Mouse (Mus musculus): Measurements from ENCODE around the gene Adcy6. TPM values are rescaled to one million over a fixed set of nuclear protein-coding genes. Genes with fewer than 3 reads are reported as not detected.
"Not testable (repeated sequence)": the region's sequence is repeated elsewhere in the genome, so short reads cannot be mapped to it uniquely, and the experiment has no call there.

Gene Adcy6
- polyA plus RNA-seq, 1 experiment = 89.2 TPM

DNA sequence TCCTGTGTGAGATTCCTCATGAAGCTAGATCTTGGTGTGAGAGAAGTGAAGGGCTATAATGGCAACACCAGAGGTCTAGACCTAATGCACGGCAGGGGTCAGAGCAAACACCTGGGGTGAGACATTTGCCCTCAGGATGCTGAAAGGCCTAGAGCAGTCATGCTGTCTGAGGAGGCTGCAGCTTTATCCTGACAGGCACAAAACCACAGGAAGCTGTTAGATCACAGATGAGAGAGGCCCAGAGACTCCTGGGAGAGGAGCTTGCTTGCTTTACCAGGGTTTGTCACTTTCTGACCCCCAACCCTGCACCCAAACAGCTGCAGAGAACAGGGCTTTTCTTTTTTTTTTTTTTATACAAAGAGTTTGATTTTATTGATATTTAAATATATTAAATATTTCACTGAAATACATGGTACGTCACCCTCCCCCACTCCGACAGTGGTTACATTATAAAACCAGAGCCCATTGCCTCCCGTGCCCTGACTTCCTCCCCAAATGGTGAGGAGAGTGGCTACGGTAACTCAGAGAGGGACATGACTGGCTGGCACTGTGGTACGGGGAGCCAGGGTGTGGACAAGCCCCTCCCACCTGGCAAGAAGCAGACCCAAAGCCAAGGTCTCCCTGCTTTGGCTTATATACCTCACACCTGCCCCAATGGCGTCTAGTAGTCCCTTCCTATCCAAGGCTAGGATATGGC, 20.1 kb downstream of the Adcy6 start:
- no peak overlapping the region for H3K4me3 ChIP-seq (ENCODE audit: low read depth, low read length)
- H3K27me3 ChIP-seq (ENCODE audit: control insufficient read depth, insufficient read depth, low read length) = no peaks in the 10 kb centered on the region
- no peak overlapping the region for H3K27ac ChIP-seq (ENCODE audit: insufficient read depth, low read depth, low read length)
- 49% methylated on average over 7 of the region's 7 CpGs for WGBS
- peaks cover 42% of the 10 kb centered on the region for H3K36me3 ChIP-seq (ENCODE audit: control insufficient read depth, insufficient read depth, low read length)
- peaks cover 25% of the 10 kb centered on the region for H3K4me1 ChIP-seq (ENCODE audit: control insufficient read depth, insufficient read depth, insufficient read length, low read length)
- TF ChIP-seq CTCF (IDR thresholded peaks at IDR 0.05; ENCODE audit: extremely low read depth, insufficient read length, insufficient replicate concordance, low read depth, low read length) (no peak), POLR2A (IDR thresholded peaks at IDR 0.05; ENCODE audit: low read depth, low read length) (no peak)

DNA sequence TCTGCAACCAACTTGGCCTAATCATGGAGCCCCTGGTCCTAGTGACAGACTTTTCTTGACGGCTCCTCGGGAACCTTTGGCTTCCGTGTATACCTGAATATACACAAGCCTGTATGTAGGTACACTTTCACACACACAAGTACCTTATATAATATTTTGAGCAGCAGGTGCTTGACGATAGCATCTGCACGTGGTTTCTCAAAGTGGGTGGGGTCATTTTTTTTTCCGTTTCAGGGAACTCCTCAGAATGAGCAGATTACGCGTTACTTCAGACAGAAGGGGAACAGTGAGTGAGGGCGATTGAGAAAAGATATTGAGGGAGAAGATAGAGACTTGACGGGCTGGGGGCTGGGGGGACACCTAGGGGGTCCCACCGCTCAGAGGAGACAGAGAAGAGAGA, 22.1 kb downstream of the Adcy6 start:
- no peaks in the 10 kb centered on the region for H3K27me3 ChIP-seq (ENCODE audit: control insufficient read depth, insufficient read depth, low read length)
- H3K36me3 ChIP-seq (ENCODE audit: control insufficient read depth, insufficient read depth, low read length) = peaks cover 21% of the 10 kb centered on the region
- 47% methylated on average over 11 of the region's 11 CpGs for WGBS
- H3K4me1 ChIP-seq (ENCODE audit: control insufficient read depth, insufficient read depth, insufficient read length, low read length) = peaks cover 24% of the 10 kb centered on the region; the same call in 1 of the 2 replicates
- no peak overlapping the region for H3K27ac ChIP-seq (ENCODE audit: insufficient read depth, low read depth, low read length)
- no peak for TF ChIP-seq POLR2A (IDR thresholded peaks at IDR 0.05; ENCODE audit: low read depth, low read length)
- no peak overlapping the region for H3K4me3 ChIP-seq (ENCODE audit: low read depth, low read length)

- peak overlapping the region; percentile 64; the same call in 1 of the 2 replicates for H3K27ac ChIP-seq (ENCODE audit: insufficient read depth, low read depth, low read length)
- H3K4me3 ChIP-seq (ENCODE audit: low read depth, low read length); H3K27me3 ChIP-seq (ENCODE audit: control insufficient read depth, insufficient read depth, low read length); H3K36me3 ChIP-seq (ENCODE audit: control insufficient read depth, insufficient read depth, low read length): not testable (repeated sequence)
- WGBS = 32% methylated on average over 9 of the region's 9 CpGs
- peaks cover 28% of the 10 kb centered on the region; the same call in 1 of the 2 replicates for H3K4me1 ChIP-seq (ENCODE audit: control insufficient read depth, insufficient read depth, insufficient read length, low read length)
Observed at GRCm38 (mm10) chr15:98586141-98586540, 23.7 kb downstream of the Adcy6 start.

GRCm38 (mm10) chr15:98585421-98585820, 24.5 kb downstream of the Adcy6 start:
- Histone ChIP-seq H3K4me3 (ENCODE audit: low read depth, low read length) (no peak overlapping the region), H3K36me3 (ENCODE audit: control insufficient read depth, insufficient read depth, low read length) (peaks cover 6% of the 10 kb centered on the region), H3K4me1 (ENCODE audit: control insufficient read depth, insufficient read depth, insufficient read length, low read length) (peaks cover 26% of the 10 kb centered on the region; the same call in 1 of the 2 replicates), H3K27me3 (ENCODE audit: control insufficient read depth, insufficient read depth, low read length) (no peaks in the 10 kb centered on the region), H3K27ac (ENCODE audit: insufficient read depth, low read depth, low read length) (peak overlapping the region; percentile 64)
- TF ChIP-seq POLR2A (IDR thresholded peaks at IDR 0.05; ENCODE audit: low read depth, low read length) = no peak
- TF ChIP-seq CTCF (IDR thresholded peaks at IDR 0.05; ENCODE audit: extremely low read depth, insufficient read length, insufficient replicate concordance, low read depth, low read length) = no peak
- WGBS = 25% methylated on average over 7 of the region's 7 CpGs

DNA sequence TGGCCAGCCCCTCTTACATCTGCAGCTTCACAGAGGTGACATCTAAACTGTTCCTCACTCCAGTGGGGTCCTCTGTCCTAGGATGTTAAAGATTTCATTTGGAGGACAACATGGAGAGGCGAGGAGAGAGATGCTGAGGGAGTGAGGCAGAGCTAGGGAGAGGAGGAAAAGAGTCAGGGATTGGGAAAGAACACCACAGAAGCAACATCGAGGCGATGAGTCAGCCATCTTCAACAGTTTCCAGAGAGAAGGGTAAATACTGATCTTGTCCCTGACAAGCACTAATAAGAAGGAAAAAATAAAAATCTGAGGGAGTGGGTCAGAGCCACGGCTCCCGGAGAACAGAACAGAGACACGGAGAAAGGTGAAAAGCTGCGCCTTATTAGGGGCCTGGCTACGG, 26.9 kb downstream of the Adcy6 start:
- TF ChIP-seq POLR2A (IDR thresholded peaks at IDR 0.05; ENCODE audit: low read depth, low read length) (no peak), CTCF (IDR thresholded peaks at IDR 0.05; ENCODE audit: extremely low read depth, insufficient read length, insufficient replicate concordance, low read depth, low read length) (no peak)
- H3K4me1 ChIP-seq (ENCODE audit: control insufficient read depth, insufficient read depth, insufficient read length, low read length) = peaks cover 19% of the 10 kb centered on the region; the same call in 1 of the 2 replicates
- H3K27me3 ChIP-seq (ENCODE audit: control insufficient read depth, insufficient read depth, low read length) = no peaks in the 10 kb centered on the region
- no peak overlapping the region for H3K27ac ChIP-seq (ENCODE audit: insufficient read depth, low read depth, low read length)
- 80% methylated on average over 8 of the region's 8 CpGs for WGBS
- H3K36me3 ChIP-seq (ENCODE audit: control insufficient read depth, insufficient read depth, low read length) = no peaks in the 10 kb centered on the region
- H3K4me3 ChIP-seq (ENCODE audit: low read depth, low read length) = no peak overlapping the region

- TF ChIP-seq POLR2A (IDR thresholded peaks at IDR 0.05; ENCODE audit: low read depth, low read length) (no peak), CTCF (IDR thresholded peaks at IDR 0.05; ENCODE audit: extremely low read depth, insufficient read length, insufficient replicate concordance, low read depth, low read length) (no peak)
- H3K27me3 ChIP-seq (ENCODE audit: control insufficient read depth, insufficient read depth, low read length) = no peaks in the 10 kb centered on the region
- peaks cover 13% of the 10 kb centered on the region; the same call in 1 of the 2 replicates for H3K4me1 ChIP-seq (ENCODE audit: control insufficient read depth, insufficient read depth, insufficient read length, low read length)
- no peak overlapping the region for H3K27ac ChIP-seq (ENCODE audit: insufficient read depth, low read depth, low read length)
- H3K4me3 ChIP-seq (ENCODE audit: low read depth, low read length) = peak overlapping the region; percentile 9; the same call in 1 of the 2 replicates
- no peaks in the 10 kb centered on the region for H3K36me3 ChIP-seq (ENCODE audit: control insufficient read depth, insufficient read depth, low read length)
- 26% methylated on average over 8 of the region's 8 CpGs for WGBS
Observed at GRCm38 (mm10) chr15:98582410-98582809, 27.5 kb downstream of the Adcy6 start.

- Histone ChIP-seq H3K36me3 (ENCODE audit: control insufficient read depth, insufficient read depth, low read length) (no peaks in the 10 kb centered on the region), H3K27ac (ENCODE audit: insufficient read depth, low read depth, low read length) (no peak overlapping the region), H3K4me3 (ENCODE audit: low read depth, low read length) (no peak overlapping the region), H3K27me3 (ENCODE audit: control insufficient read depth, insufficient read depth, low read length) (no peaks in the 10 kb centered on the region), H3K4me1 (ENCODE audit: control insufficient read depth, insufficient read depth, insufficient read length, low read length) (peaks cover 6% of the 10 kb centered on the region; the same call in 1 of the 2 replicates)
- WGBS = 33% methylated on average over 5 of the region's 5 CpGs
- TF ChIP-seq POLR2A (IDR thresholded peaks at IDR 0.05; ENCODE audit: low read depth, low read length) (no peak), CTCF (IDR thresholded peaks at IDR 0.05; ENCODE audit: extremely low read depth, insufficient read length, insufficient replicate concordance, low read depth, low read length) (peak; percentile 81; the same call in 1 of the 2 replicates)
Observed at GRCm38 (mm10) chr15:98579795-98580464, 29.9 kb downstream of the Adcy6 start.

Measured in small intestine, adult 2 months (tissue).